Mouse (Mus musculus) CD4-positive helper T cell, adult 2 months (primary cell): ENCODE measurements at regions not wholly inside any gene's neighbourhood (a gene's known extent, or its start where the extent isn't known, plus 50 kb on each side); places are given as distances from the start of the nearest gene placed in this dataset.

Experiments used
- DNase-seq: peaks from one replicate; pipeline ENCODE4 v3.0.0-alpha.2; 2012; ENCODE audit warnings: low read depth, missing footprints, low spot score

- DNase-seq, result no peak
Observed at GRCm38 (mm10) chr5:64462411-64462810, 306.3 kb downstream of the Tbc1d1 start.

- no peak for DNase-seq
Observed at GRCm38 (mm10) chr5:64463570-64463969, 307.5 kb downstream of the Tbc1d1 start.

- no peak for DNase-seq
Observed at GRCm38 (mm10) chr5:64466320-64466719, 310.2 kb downstream of the Tbc1d1 start.

- DNase-seq, result no peak
Observed at GRCm38 (mm10) chr5:64467856-64468255, 311.8 kb downstream of the Tbc1d1 start.

GRCm38 (mm10) chr5:64468307-64468706, 312.2 kb downstream of the Tbc1d1 start:
- no peak for DNase-seq

GRCm38 (mm10) chr5:64472008-64472407, 315.9 kb downstream of the Tbc1d1 start:
- peak; percentile 49 for DNase-seq

- DNase-seq, result peak; percentile 85
Observed at GRCm38 (mm10) chr5:64472415-64472814, 316.3 kb downstream of the Tbc1d1 start.

- no peak for DNase-seq
Observed at GRCm38 (mm10) chr5:64474868-64475267, 318.8 kb downstream of the Tbc1d1 start.

GRCm38 (mm10) chr5:64475736-64476519, 319.8 kb downstream of the Tbc1d1 start:
- no peak for DNase-seq

- no peak for DNase-seq
Observed at GRCm38 (mm10) chr5:64476641-64477369, 320.7 kb downstream of the Tbc1d1 start.

GRCm38 (mm10) chr5:64478143-64478542, 322.0 kb downstream of the Tbc1d1 start:
- DNase-seq, result no peak

- DNase-seq, result peak; percentile 64
Observed at GRCm38 (mm10) chr5:64478599-64479214, 322.6 kb downstream of the Tbc1d1 start.

- no peak for DNase-seq
Observed at GRCm38 (mm10) chr5:64479315-64479714, 323.2 kb downstream of the Tbc1d1 start.

- DNase-seq, result no peak
Observed at GRCm38 (mm10) chr5:64485043-64485442, 318.1 kb upstream of the Klf3 start.

GRCm38 (mm10) chr5:64485856-64486255, 317.3 kb upstream of the Klf3 start:
- peak; percentile 70 for DNase-seq

- no peak for DNase-seq
Observed at GRCm38 (mm10) chr5:64486761-64487160, 316.4 kb upstream of the Klf3 start.

GRCm38 (mm10) chr5:64487698-64488398, 315.3 kb upstream of the Klf3 start:
- peak; percentile 92 for DNase-seq

GRCm38 (mm10) chr5:64489656-64490444, 313.3 kb upstream of the Klf3 start:
- no peak for DNase-seq

GRCm38 (mm10) chr5:64490445-64490950, 312.7 kb upstream of the Klf3 start:
- DNase-seq, result no peak

- no peak for DNase-seq
Observed at GRCm38 (mm10) chr5:64494429-64494828, 308.8 kb upstream of the Klf3 start.

GRCm38 (mm10) chr5:64496853-64497252, 306.3 kb upstream of the Klf3 start:
- DNase-seq, result peak; percentile 89
